Mouse (Mus musculus): Measurements from ENCODE around the gene Sva. TPM values are rescaled to one million over a fixed set of nuclear protein-coding genes. Genes with fewer than 3 reads are reported as not detected.

Sva gene
- not detected in 2 replicates for polyA plus RNA-seq (2012; ENCODE audit: insufficient read depth, low replicate concordance)

- Histone ChIP-seq H3K27me3 (replicated peaks) (no peaks in the 10 kb centered on the region), H3K36me3 (replicated peaks; ENCODE audit: low read length) (no peaks in the 10 kb centered on the region), H3K9me3 (no peaks in the 10 kb centered on the region), H3K4me3 (replicated peaks) (no peak within 1 kb of the TSS), H3K4me1 (peaks cover 6% of the 10 kb centered on the region; the same call in 1 of the 2 replicates)
- TF ChIP-seq GATA1 (IDR thresholded peaks at IDR 0.05; ENCODE audit: borderline replicate concordance, low read length), result no peak
- TF ChIP-seq FLI1 (IDR thresholded peaks at IDR 0.05; ENCODE audit: low read length), result no peak
Measured at GRCm38 (mm10) chr6:42038094-42038493, at the start of gene Sva. Sva (plus strand) TSS chr6:42038394.

Other genes starting within 250 kb of the Sva start
- not detected in 2 replicates for gene Pip, start 190.9 kb upstream of the Sva start, polyA plus RNA-seq (2012; ENCODE audit: insufficient read depth, low replicate concordance)
- not detected in 2 replicates for gene Sval2, start 185.4 kb upstream of the Sva start, polyA plus RNA-seq (2012; ENCODE audit: insufficient read depth, low replicate concordance)
- gene Sval1, start 86.8 kb upstream of the Sva start, polyA plus RNA-seq (2012; ENCODE audit: insufficient read depth, low replicate concordance), result not detected in 2 replicates
- gene Sval3, start 70.3 kb upstream of the Sva start, polyA plus RNA-seq (2012; ENCODE audit: insufficient read depth, low replicate concordance), result not detected in 2 replicates
- not detected in 2 replicates for gene Tas2r139, start 102.5 kb downstream of the Sva start, polyA plus RNA-seq (2012; ENCODE audit: insufficient read depth, low replicate concordance)
- not detected in 2 replicates for gene Tas2r144, start 176.9 kb downstream of the Sva start, polyA plus RNA-seq (2012; ENCODE audit: insufficient read depth, low replicate concordance)
- gene Gstk1, start 207.5 kb downstream of the Sva start, polyA plus RNA-seq (2012; ENCODE audit: insufficient read depth, low replicate concordance), result 0.46 TPM in 1 of 2 replicates, not detected in the other
- not detected in 2 replicates for gene Tmem139, start 223.6 kb downstream of the Sva start, polyA plus RNA-seq (2012; ENCODE audit: insufficient read depth, low replicate concordance)
- 1.2 and 13.2 TPM in 2 replicates for gene Casp2, start 226.6 kb downstream of the Sva start, polyA plus RNA-seq (2012; ENCODE audit: insufficient read depth, low replicate concordance)
- gene Clcn1, start 248.3 kb downstream of the Sva start, polyA plus RNA-seq (2012; ENCODE audit: insufficient read depth, low replicate concordance), result not detected in 2 replicates

Data from megakaryocyte, embryonic 14.5 days (primary cell).